Mouse (Mus musculus): ENCODE data around the gene Lefty2.
"Not testable (repeated sequence)": the region's sequence is repeated elsewhere in the genome, so short reads cannot be mapped to it uniquely, and the experiment has no call there.

Gene Lefty2

DNA sequence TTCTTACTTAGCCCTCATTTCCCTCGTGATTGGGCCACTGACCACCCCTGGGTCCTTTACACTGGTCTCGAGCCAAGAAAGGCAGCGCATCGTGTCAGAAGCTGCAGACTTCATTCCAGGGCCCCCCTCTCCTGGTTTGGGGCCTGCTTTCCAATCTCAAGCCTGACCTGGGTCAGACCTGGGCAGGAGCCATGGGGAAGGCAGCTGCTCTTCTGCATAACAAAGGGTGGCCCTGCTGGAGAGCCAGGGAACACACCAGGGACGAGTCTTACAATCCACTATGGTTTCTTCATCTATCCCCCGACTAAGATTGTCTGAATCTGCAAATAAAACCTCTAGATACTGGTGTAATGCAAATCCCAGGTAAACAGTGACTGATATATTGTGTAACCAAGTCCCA lies 40.8 kb downstream of the Lefty2 start:
- no peak for DNase-seq (ENCODE audit: low read depth, low spot score)

- no peak for DNase-seq (ENCODE audit: low read depth, low spot score)
Measured at GRCm38 (mm10) chr1:180934467-180935419, 41.8 kb downstream of the Lefty2 start, which contains the start of gene Lefty1. Gene Lefty1 (plus strand): TSS chr1:180935022.

- DNase-seq (ENCODE audit: low read depth, low spot score): peak; percentile 80
Measured at GRCm38 (mm10) chr1:180936610-180937398, 43.9 kb downstream of the Lefty2 start.

- DNase-seq (ENCODE audit: low read depth, low spot score): not testable (repeated sequence)
Measured at GRCm38 (mm10) chr1:180937631-180938030, 44.7 kb downstream of the Lefty2 start.

DNA sequence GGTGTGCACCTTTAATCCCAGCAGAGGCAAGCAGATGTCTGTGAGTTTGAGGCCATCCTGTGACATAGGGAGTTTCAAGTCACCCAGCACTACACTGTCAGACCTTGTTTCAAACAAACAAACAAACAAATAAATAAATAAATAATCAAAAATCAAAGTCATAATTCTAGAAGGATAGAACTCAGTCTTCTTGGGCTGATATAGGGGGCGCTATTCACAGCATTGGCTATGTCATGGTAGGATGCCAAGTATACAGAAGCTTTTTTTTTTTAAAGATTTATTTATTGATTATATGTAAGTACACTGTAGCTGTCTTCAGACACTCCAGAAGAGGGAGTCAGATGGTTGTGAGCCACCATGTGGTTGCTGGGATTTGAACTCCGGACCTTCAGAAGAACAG lies 45.9 kb downstream of the Lefty2 start:
- DNase-seq (ENCODE audit: low read depth, low spot score): not testable (repeated sequence)

- no peak for DNase-seq (ENCODE audit: low read depth, low spot score)
Measured at GRCm38 (mm10) chr1:180940776-180941460, 48.0 kb downstream of the Lefty2 start.

DNA sequence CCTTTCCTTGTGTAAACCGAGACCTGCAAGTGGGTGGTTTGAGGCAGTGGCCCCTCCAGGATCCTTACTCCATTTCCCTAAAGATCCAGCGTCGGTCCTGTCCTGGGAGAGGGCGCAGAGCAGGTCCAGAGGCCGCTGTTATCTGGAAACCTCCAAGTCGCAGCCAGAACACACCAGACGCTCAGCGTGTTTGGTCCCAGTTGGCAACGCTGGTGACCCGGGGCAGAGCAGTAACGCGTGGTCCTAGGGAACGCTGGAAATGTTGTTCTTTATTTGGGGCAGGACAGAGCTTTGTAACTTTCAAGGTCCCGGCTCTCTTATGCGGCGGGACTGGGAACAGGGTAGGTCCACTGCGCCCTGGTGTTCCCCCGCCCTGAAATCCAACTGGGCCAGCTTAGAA lies 48.8 kb downstream of the Lefty2 start:
- DNase-seq (ENCODE audit: low read depth, low spot score): no peak

- peak; percentile 82 for DNase-seq (ENCODE audit: low read depth, low spot score)
Measured at GRCm38 (mm10) chr1:180942166-180943031, 49.5 kb downstream of the Lefty2 start, which contains the start of gene Tmem63a. Gene Tmem63a (plus strand): TSS chr1:180942344.

- peak; percentile 54 for DNase-seq (ENCODE audit: low read depth, low spot score)
Measured at GRCm38 (mm10) chr1:180943032-180943644, 50.2 kb downstream of the Lefty2 start.

GRCm38 (mm10) chr1:180943896-180944295 lies 51.0 kb downstream of the Lefty2 start:
- no peak for DNase-seq (ENCODE audit: low read depth, low spot score)

DNA sequence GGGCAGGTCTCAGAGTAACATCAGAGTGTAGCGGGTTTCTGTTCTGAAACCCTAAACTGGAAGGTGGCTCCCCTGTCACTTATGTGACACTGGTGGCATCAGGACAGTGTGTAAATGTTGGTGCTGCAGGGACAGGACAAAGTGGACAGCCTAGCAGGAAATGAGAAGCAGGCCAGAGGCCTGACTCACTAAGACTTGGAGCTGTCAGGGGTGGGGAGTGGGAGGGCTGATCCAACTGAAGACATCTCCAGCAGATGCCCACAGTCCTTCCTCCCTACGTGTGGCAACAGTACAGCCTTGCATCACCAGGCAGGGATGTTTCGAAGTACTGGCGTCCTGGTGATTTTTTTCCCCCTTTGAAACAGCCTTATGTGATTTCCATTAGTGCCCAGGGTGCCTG lies 51.6 kb downstream of the Lefty2 start:
- DNase-seq (ENCODE audit: low read depth, low spot score): no peak

- DNase-seq (ENCODE audit: low read depth, low spot score): peak; percentile 66
Measured at GRCm38 (mm10) chr1:180945001-180945980, 52.4 kb downstream of the Lefty2 start.

DNA sequence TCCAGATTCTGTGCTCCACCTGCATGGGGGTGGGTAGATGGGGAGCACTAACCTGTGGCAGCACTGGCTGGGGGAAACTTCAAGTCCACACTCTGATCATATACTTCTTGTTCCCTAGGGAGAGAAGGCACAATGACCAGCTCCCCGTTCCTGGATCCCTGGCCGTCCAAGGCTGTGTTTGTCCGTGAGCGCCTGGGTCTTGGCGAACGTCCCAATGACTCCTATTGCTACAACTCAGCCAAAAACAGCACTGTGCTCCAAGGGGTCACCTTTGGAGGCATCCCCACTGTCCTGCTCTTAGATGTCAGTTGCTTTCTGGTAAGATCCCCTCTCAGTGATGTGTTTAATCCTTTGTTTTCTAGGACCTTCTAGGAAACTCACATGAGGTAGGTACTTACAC lies 53.5 kb downstream of the Lefty2 start:
- DNase-seq (ENCODE audit: low read depth, low spot score): no peak
